Mouse (Mus musculus) lung, embryonic 15.5 days (tissue): ENCODE data around the gene Urad. TPM values are rescaled to one million over a fixed set of nuclear protein-coding genes. Genes with fewer than 3 reads are reported as not detected.
A peak's percentile ranks its signal among the peaks of the same experiment; 100 is the strongest.

Experiments
- ATAC-seq: fragments of 200-750 bp; cut with Nextera tagmentation; 2 replicates; pipeline ENCODE4 v1.8.0; 2017; ENCODE audit warnings: moderate number of reproducible peaks, borderline replicate concordance; ENCODE audit not compliant: low FRiP score, low TSS enrichment; ENCODE audit errors: extremely low read depth
- H3K27ac ChIP-seq: fragments of 300-500 bp; sonication (generic); 2 replicates; pipeline ENCODE4 v1.5.1; 2015; ENCODE audit warnings: moderate library complexity, mild to moderate bottlenecking, inconsistent platforms
- H3K27me3 ChIP-seq: fragments of 300-500 bp; sonication (generic); 2 replicates; pipeline ENCODE4 v1.6.1; 2015; ENCODE audit warnings: inconsistent platforms
- H3K36me3 ChIP-seq: fragments of 300-500 bp; sonication (generic); 2 replicates; pipeline ENCODE4 v1.6.1; 2015; ENCODE audit warnings: inconsistent platforms
- H3K4me1 ChIP-seq: fragments of 300-500 bp; sonication (generic); 2 replicates; pipeline ENCODE4 v1.6.1; 2015; ENCODE audit warnings: inconsistent platforms
- H3K4me2 ChIP-seq: fragments of 300-500 bp; sonication (generic); 2 replicates; pipeline ENCODE4 v1.6.1; 2015; ENCODE audit warnings: inconsistent platforms, mild to moderate bottlenecking, moderate library complexity
- H3K4me3 ChIP-seq: fragments of 300-500 bp; sonication (generic); 2 replicates; pipeline ENCODE4 v1.5.1; 2015; ENCODE audit warnings: mild to moderate bottlenecking, inconsistent platforms
- H3K9ac ChIP-seq: fragments of 300-500 bp; sonication (generic); 2 replicates; pipeline ENCODE4 v1.6.1; 2015; ENCODE audit warnings: inconsistent platforms
- H3K9me3 ChIP-seq: fragments of 300-500 bp; sonication (generic); 2 replicates; pipeline ENCODE4 v1.6.1; 2016; ENCODE audit warnings: inconsistent platforms
- WGBS: fragments of 180-500 bp; shearing (Covaris S2); methylation state at CpG from one replicate; pipeline ENCODE4 v1.1.7; 2015; 5-methylcytosine and 5-hydroxymethylcytosine counted together
- polyA plus RNA-seq: library from polyadenylated mRNA; unstranded; fragments of >200 nt; fragmentation: Nextera tagmentation; extraction: Ambion mirVana; gene quantifications from 2 replicates; pipeline ENCODE4 v1.2.1, GENCODE M21; 2015

Urad gene
- polyA plus RNA-seq, 1 experiment from 2014 or later: not detected

DNA sequence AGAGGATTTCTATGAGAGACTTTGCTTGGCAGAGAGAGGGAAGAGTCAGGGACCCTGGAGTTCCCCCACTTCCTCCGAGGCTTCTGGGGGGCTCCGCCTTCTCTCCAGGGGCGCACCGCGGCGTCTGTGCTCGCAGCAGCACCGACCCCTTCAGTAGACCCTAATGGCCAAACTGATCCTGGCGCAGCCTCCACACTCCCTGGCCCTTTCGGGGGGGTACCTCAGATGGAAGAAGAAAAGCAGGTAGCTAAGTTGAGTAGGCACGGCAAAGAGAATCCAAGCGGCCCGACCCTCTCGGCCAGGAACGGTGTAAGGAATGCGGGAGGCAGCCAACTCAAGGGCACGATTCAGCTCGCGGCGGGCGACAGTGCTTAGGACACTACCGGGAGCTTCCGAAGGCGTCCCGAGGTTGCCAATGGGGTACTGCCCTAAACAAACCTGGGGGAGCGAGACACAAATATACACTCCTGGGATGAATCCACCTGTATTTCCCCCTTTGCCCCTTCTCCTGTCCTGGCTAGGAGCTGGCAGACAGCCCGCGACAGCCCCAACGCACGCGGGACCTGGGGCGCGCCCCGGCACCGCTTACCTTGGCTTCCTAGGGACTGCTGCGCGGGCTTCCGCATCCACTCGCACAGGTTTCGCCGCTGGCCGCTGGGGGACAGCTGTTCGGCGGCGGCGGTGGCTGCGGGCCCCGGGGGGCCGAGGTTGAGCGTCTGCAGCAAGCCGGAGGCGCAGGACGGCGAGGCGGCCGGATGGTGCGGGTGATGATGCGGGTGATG lies 16.2 kb downstream of the Urad start:
- Histone ChIP-seq H3K4me1 (0 out of 2 replicates have a peak, but pooled peaks cover 9% of the 10 kb centered on the region), H3K9ac (no peak overlapping the region), H3K4me3 (peak overlapping the region; percentile 4; the same call in 1 of the 2 replicates), H3K27ac (no peak overlapping the region), H3K36me3 (no peaks in the 10 kb centered on the region), H3K27me3 (peaks cover 100% of the 10 kb centered on the region), H3K4me2 (no peak overlapping the region; the same call in 1 of the 2 replicates), H3K9me3 (no peaks in the 10 kb centered on the region)
- under 1% methylated on average over 55 of the region's 58 CpGs for WGBS
- no peak for ATAC-seq

DNA sequence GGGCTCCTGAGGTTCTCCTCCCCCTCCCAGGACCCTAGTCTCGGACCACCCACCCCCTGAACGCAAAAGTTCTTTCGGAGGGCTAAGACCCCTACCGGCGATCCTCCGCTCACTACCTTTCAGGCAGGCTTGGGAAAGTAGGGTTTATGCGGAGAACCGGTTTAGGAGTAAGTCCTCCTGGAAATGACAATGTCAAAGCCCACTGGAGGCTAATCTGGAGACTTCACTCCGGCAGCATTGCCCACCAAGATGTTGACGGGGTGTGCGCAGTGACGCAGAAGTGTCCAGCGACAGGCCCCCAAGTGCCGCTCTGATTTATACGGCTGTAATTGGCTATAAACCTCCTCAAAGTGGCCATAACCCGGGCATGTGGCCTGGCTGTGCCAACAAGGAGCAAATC lies 17.1 kb downstream of the Urad start:
- no peak for ATAC-seq
- peaks cover 100% of the 10 kb centered on the region for H3K27me3 ChIP-seq
- 2% methylated on average over 16 of the region's 16 CpGs for WGBS
- no peaks in the 10 kb centered on the region for H3K9me3 ChIP-seq
- H3K27ac ChIP-seq: no peak overlapping the region
- no peak overlapping the region for H3K4me2 ChIP-seq
- no peak overlapping the region for H3K9ac ChIP-seq
- no peak overlapping the region for H3K4me3 ChIP-seq
- H3K4me1 ChIP-seq: peaks cover 16% of the 10 kb centered on the region; the same call in 1 of the 2 replicates
- no peaks in the 10 kb centered on the region for H3K36me3 ChIP-seq

DNA sequence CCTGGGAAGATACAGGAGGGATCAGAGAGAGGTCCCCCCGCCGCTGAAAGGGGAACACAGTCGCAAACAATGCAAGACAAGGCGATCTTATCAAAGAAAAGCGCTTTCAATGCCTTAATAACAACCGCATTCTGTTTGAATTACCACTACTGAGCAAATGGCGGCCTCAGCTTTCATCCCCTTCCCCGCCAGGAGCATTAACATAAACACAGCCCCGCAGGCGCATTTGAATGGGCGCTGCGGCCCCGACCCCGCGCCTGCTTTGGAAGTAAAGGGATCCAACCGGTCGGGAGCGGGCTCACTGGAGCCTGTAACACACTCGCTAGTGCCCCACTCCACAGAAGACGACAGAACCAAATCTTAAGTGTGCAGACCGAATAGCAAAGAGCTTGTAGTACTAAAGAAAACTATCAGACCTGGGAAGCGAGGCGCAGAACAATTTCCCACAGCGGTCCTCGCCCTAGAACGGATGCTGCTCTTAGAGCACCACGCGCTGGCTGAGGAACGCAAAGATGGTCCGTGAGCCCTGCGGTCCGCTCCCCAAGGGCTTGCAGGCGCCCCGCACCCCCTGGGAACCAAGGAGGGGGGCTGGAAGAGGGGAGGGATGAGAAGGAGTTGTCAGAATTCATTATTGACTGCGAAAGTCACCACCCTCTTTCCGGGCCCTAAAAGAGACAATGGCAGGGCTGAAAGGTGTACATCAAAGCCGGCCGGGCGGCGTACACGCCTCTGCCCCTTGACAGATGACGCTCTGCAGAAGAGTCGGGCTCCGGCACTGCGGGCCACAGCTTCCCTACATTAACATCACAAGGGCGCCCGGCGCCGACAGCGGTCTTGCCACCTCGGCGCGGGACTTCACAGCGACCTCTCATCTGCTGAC lies 17.7 kb downstream of the Urad start:
- H3K27me3 ChIP-seq: peaks cover 100% of the 10 kb centered on the region
- H3K9me3 ChIP-seq: no peaks in the 10 kb centered on the region
- no peak overlapping the region for H3K9ac ChIP-seq
- H3K4me3 ChIP-seq: no peak overlapping the region
- H3K4me1 ChIP-seq: peaks cover 22% of the 10 kb centered on the region
- no peak overlapping the region for H3K4me2 ChIP-seq
- ATAC-seq: no peak
- WGBS: 1% methylated on average over 54 of the region's 54 CpGs
- no peak overlapping the region for H3K27ac ChIP-seq
- no peaks in the 10 kb centered on the region for H3K36me3 ChIP-seq

DNA sequence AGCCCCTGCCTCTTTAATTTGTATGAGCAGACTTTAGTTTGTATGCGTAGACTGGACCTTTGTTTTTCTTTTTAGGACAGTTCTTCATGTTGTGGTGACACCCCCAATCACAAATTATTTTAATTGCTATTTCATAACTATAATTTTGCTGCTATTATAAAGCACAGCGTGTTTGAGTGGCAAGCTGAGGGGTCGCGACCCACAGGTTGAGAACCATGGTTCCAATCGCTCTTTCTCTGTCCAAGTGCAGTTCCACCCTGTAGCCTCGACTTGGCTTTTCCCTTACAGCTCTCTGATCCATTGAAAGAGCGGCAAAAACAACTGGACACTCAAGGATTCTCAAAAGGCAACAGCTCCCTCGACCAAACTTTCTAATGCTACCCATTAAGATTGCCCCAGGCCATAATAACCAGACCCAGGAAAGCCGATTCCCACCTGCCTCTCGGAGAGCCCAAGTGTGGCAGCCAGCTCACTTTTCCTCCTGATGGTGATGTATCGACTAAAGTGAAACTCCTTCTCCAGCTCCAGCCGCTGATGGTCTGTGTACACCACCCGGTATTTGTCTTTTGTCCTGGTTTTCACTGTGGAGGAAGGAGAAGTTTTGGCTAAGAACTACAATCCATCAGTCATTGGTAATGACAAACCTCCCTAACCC lies 19.4 kb downstream of the Urad start:
- no peak for ATAC-seq
- WGBS: 5% methylated on average over 13 of the region's 13 CpGs

DNA sequence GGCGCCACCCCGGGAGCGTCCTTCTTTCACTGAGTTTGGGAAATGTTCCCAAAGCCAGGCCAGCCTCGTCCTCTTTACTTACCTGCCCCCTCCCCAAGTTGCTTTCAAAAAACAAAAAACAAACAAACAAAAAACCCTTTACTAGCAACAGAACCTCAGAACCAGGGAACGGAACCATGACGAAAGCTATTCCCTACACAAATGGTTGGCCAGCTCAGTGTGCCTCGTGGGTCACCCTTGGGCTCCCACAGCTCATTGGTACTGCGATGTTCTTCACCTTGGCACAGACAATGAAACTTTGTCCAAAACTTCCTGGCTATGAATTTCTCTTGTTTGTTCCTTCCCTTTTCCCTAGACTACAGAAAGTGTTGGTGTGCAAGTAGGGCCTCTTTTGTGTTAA lies 20.1 kb downstream of the Urad start:
- no peak overlapping the region for H3K27ac ChIP-seq
- H3K27me3 ChIP-seq: peaks cover 99% of the 10 kb centered on the region
- H3K4me1 ChIP-seq: peaks cover 26% of the 10 kb centered on the region
- H3K9me3 ChIP-seq: no peaks in the 10 kb centered on the region
- no peak for ATAC-seq
- H3K9ac ChIP-seq: no peak overlapping the region
- no peaks in the 10 kb centered on the region for H3K36me3 ChIP-seq
- WGBS: 7% methylated on average over 8 of the region's 8 CpGs
- no peak overlapping the region for H3K4me2 ChIP-seq
- no peak overlapping the region for H3K4me3 ChIP-seq

More for the DNA sequence above, 19.4 kb downstream of the Urad start:
- H3K27ac ChIP-seq: no peak overlapping the region
- no peak overlapping the region for H3K4me3 ChIP-seq
- H3K4me2 ChIP-seq: no peak overlapping the region
- no peaks in the 10 kb centered on the region for H3K36me3 ChIP-seq
- no peaks in the 10 kb centered on the region for H3K9me3 ChIP-seq
- H3K27me3 ChIP-seq: peaks cover 99% of the 10 kb centered on the region
- H3K4me1 ChIP-seq: peaks cover 26% of the 10 kb centered on the region
- no peak overlapping the region for H3K9ac ChIP-seq

DNA sequence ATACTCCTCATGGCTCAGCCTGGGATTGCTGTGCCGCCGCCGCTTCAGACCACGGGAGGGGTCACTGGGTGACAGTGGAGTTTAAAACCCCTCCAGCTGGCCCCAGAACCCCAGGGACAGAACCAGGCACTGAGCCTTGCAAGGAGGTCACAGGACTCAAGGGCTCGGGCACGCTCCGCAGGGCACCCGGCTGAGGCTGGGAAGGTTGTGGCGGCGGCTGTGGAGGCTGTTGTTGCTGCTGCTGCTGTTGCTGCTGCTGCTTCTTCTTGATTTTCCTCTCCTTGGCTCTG lies 20.5 kb downstream of the Urad start:
- no peak overlapping the region for H3K27ac ChIP-seq
- peaks cover 99% of the 10 kb centered on the region for H3K27me3 ChIP-seq
- H3K36me3 ChIP-seq: no peaks in the 10 kb centered on the region
- no peaks in the 10 kb centered on the region for H3K9me3 ChIP-seq
- WGBS: 2% methylated on average over 10 of the region's 10 CpGs
- no peak overlapping the region for H3K9ac ChIP-seq
- no peak overlapping the region for H3K4me3 ChIP-seq
- peaks cover 26% of the 10 kb centered on the region for H3K4me1 ChIP-seq
- no peak for ATAC-seq
- H3K4me2 ChIP-seq: no peak overlapping the region

DNA sequence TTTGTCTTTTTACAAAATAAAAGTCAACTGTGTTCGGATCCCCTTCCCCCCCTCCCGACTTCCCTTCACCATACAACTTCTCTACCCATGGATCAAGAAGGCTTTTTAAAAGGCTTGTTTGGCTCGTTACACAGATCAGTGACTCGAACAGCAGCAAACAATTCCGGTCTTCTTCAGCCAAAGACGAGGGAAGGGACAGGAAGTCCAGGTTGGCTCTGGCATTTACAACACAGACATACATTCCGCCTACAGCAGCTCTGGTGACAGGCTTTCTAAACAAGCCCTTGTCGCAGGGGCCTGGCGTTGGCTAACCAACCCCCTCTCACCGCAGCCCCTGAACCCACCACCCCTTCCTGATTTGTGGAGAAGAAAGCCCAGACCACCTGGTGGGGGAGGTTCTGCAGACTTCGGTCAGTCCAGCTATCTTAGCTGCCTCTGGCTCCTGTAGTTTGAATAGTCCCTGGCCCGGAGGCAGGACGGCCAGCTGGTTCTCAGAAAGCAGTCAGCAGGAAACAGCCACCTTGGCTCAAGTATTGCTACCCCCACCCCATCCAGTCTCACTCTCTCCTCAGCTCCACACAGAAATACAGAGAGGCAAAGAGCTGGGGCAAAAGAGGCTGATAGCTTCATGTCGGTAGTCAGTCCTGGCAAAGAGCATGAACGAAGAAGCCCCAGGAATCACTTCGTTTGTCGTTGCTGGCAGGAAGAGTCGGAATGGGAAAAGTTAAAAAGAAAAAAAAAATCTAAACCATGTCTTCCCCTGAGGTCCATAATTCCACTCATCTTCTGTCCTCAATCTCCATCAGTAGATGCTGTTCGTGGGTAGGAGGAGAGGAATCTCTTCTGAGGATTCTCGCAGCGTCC lies 21.1 kb downstream of the Urad start:
- no peak for ATAC-seq
- Histone ChIP-seq H3K4me3 (no peak overlapping the region), H3K4me2 (no peak overlapping the region), H3K4me1 (peaks cover 21% of the 10 kb centered on the region), H3K27me3 (peaks cover 96% of the 10 kb centered on the region), H3K36me3 (no peaks in the 10 kb centered on the region), H3K27ac (no peak overlapping the region), H3K9me3 (no peaks in the 10 kb centered on the region), H3K9ac (no peak overlapping the region)
- 2% methylated on average over 21 of the region's 21 CpGs for WGBS

DNA sequence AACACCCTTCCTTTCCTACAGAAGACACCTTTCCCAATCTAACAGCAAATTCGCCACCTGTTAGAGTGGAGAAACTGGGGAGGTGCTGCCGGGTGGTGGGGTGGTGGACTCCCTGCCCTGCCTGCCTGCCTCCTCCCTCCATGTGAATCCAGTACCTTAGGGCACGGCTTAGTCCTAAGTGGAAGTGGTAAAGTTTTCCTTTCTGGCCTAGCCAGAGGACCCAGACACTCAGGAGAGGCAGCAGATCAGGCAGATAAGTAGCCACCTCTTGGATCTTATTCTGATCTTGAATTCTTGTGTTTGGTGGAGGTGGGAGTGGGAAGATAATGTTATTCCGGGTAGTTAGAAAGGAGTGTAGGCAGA lies 22.3 kb downstream of the Urad start:
- Histone ChIP-seq H3K4me3 (peak overlapping the region; percentile 27), H3K9me3 (no peaks in the 10 kb centered on the region), H3K4me1 (peaks cover 20% of the 10 kb centered on the region), H3K27ac (no peak overlapping the region), H3K9ac (no peak overlapping the region), H3K4me2 (peak overlapping the region; percentile 59), H3K27me3 (peaks cover 92% of the 10 kb centered on the region), H3K36me3 (no peaks in the 10 kb centered on the region)
- ATAC-seq: 0 out of 2 replicates have a peak, but pooled peaks have one; percentile 9
- 4% methylated on average over 4 of the region's 4 CpGs for WGBS

DNA sequence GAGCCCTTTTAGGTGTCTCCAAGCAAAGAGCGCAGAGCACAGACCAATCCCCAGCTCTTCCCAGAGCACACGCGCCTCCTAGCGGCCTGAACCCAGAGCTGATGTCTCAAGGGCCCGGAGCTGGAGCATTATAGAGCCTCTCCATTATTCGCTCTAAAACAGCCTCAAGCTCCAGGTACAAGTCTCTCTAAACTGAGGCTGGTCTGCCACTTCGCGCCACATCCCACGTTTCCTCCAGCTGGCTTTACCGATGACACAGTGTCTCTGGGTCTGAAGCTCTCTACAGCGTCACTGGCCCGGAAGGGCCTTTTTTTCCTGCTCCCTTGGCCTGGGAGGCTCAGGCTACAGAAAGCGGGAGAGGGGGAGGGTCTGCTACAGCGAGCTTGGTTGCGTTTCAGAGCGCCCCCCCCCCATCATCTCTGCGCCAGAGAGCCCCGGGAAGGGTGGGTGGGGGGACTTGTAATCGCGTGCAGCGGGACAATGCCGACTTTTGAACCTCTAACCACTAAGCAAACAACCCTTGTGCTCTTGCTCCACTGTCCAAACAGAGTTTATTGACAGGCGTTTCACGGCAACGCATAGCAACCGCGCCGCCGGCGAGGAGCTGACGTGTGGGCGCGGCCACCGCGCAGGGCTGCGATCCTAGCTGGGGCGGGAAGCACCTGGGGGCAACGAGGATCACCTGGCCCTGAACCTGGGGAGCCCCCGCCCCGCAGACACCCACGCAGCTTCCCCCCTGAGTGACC lies 22.8 kb downstream of the Urad start:
- peaks cover 20% of the 10 kb centered on the region for H3K4me1 ChIP-seq
- no peaks in the 10 kb centered on the region for H3K36me3 ChIP-seq
- H3K9ac ChIP-seq: no peak overlapping the region
- no peak overlapping the region for H3K27ac ChIP-seq
- peak overlapping the region; percentile 27 for H3K4me3 ChIP-seq
- peaks cover 92% of the 10 kb centered on the region for H3K27me3 ChIP-seq
- ATAC-seq: peak; percentile 78
- H3K9me3 ChIP-seq: no peaks in the 10 kb centered on the region
- 2% methylated on average over 41 of the region's 41 CpGs for WGBS
- peak overlapping the region; percentile 59 for H3K4me2 ChIP-seq

DNA sequence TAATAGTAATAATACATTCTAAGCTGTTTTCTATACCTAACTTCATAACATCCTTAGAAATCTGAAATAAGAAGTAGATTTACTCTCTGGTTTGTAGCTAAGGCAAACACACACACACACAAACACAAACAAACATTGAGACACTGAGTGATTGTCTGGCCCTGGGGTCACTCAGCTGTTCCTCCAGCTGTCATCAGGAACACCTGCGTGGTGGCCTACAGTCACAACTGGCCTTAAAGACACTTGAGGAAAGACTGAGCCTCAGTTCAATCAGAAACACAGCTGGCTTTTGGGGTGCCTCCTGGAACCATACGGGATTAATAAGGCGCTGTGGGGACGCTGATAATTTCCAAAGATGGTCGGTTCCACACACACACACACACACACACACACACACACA lies 25.0 kb downstream of the Urad start:
- H3K9me3 ChIP-seq: no peaks in the 10 kb centered on the region
- H3K4me1 ChIP-seq: peaks cover 20% of the 10 kb centered on the region
- 30% methylated on average over 5 of the region's 5 CpGs for WGBS
- H3K4me3 ChIP-seq: no peak overlapping the region
- H3K36me3 ChIP-seq: no peaks in the 10 kb centered on the region
- H3K27ac ChIP-seq: no peak overlapping the region
- no peak for ATAC-seq
- H3K27me3 ChIP-seq: peaks cover 92% of the 10 kb centered on the region
- no peak overlapping the region for H3K9ac ChIP-seq
- H3K4me2 ChIP-seq: no peak overlapping the region

DNA sequence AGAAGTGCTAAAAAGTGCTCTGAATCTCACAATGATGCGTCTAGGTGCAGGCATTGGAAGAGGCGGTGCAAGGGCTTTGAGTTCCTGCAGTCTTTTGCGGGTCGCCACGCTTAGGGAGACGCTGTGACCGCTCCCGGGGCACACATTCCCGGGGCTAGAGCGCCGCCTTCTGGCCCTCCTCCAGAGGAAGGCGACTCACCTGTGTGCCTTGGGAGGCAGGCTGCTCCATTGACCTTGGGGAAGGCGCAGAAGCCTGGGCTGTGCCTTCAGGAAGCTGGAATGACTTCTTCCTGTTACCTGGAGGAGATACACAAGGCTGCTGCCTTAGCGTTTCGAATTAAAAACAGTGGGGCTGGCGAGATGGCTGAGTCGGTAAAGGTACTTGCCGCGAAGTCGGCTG lies 28.1 kb downstream of the Urad start:
- no peak overlapping the region for H3K27ac ChIP-seq
- WGBS: 9% methylated on average over 20 of the region's 20 CpGs
- no peak for ATAC-seq
- H3K36me3 ChIP-seq: no peaks in the 10 kb centered on the region
- no peak overlapping the region for H3K9ac ChIP-seq
- no peaks in the 10 kb centered on the region for H3K9me3 ChIP-seq
- no peak overlapping the region for H3K4me2 ChIP-seq
- H3K4me1 ChIP-seq: no peaks in the 10 kb centered on the region; the same call in 1 of the 2 replicates
- H3K4me3 ChIP-seq: no peak overlapping the region
- H3K27me3 ChIP-seq: peaks cover 71% of the 10 kb centered on the region
